Mouse (Mus musculus): ENCODE data around the gene Xkr8. TPM values are rescaled to one million over a fixed set of nuclear protein-coding genes. Genes with fewer than 3 reads are reported as not detected.

The Xkr8 gene
- 1.5 and 2.0 TPM in 2 replicates for polyA plus RNA-seq (2012; rRNA removed)

GRCm38 (mm10) chr4:132732148-132732684 lies at the start of gene Xkr8:
Gene Xkr8 (minus strand): TSS chr4:132732546.

GRCm38 (mm10) chr4:132767914-132768876 lies 35.8 kb upstream of the Xkr8 start, which contains the start of gene Rpa2:
Gene Rpa2 (plus strand): TSS chr4:132768332.

GRCm38 (mm10) chr4:132756974-132757373 lies 24.6 kb upstream of the Xkr8 start, which contains the start of gene Smpdl3b:
Gene Smpdl3b (minus strand): TSS chr4:132757252.

Other genes starting within 250 kb of the Xkr8 start
- gene Sesn2, start 222.0 kb downstream of the Xkr8 start, polyA plus RNA-seq (2012; rRNA removed): 2.9 and 3.3 TPM in 2 replicates
- gene Atpif1, start 198.9 kb downstream of the Xkr8 start, polyA plus RNA-seq (2012; rRNA removed): 941 and 974 TPM in 2 replicates
- 98.9 and 101 TPM in 2 replicates for gene Dnajc8, start 197.0 kb downstream of the Xkr8 start, polyA plus RNA-seq (2012; rRNA removed)
- 0.42 and 0.65 TPM in 2 replicates for gene Ptafr, start 168.5 kb downstream of the Xkr8 start, polyA plus RNA-seq (2012; rRNA removed)
- 11.6 and 13.3 TPM in 2 replicates for gene Eya3, start 93.6 kb downstream of the Xkr8 start, polyA plus RNA-seq (2012; rRNA removed)
- gene Smpdl3b, start 24.7 kb upstream of the Xkr8 start, polyA plus RNA-seq (2012; rRNA removed): 0.73 and 0.87 TPM in 2 replicates
- 54.3 and 63.5 TPM in 2 replicates for gene Rpa2, start 35.8 kb upstream of the Xkr8 start, polyA plus RNA-seq (2012; rRNA removed)
- 2.0 and 2.6 TPM in 2 replicates for gene Themis2, start 63.8 kb upstream of the Xkr8 start, polyA plus RNA-seq (2012; rRNA removed)
- gene Ppp1r8, start 110.6 kb upstream of the Xkr8 start, polyA plus RNA-seq (2012; rRNA removed): 36.6 and 40.5 TPM in 2 replicates
- gene Stx12, start 152.0 kb upstream of the Xkr8 start, polyA plus RNA-seq (2012; rRNA removed): 13.7 and 15.7 TPM in 2 replicates
- 7.5 and 8.1 TPM in 2 replicates for gene Fam76a, start 190.0 kb upstream of the Xkr8 start, polyA plus RNA-seq (2012; rRNA removed)
- 0.60 and 0.91 TPM in 2 replicates for gene Fgr, start 241.5 kb upstream of the Xkr8 start, polyA plus RNA-seq (2012; rRNA removed)